Mouse (Mus musculus) midbrain, embryonic 14.5 days (tissue): ENCODE results near the gene Ryr1. TPM values are rescaled to one million over a fixed set of nuclear protein-coding genes. Genes with fewer than 3 reads are reported as not detected.

ENCODE experiments used
- ATAC-seq: fragments of 200-750 bp; cut with Nextera tagmentation; 2 replicates; pipeline ENCODE4 v1.8.0; 2017; ENCODE audit warnings: moderate number of reproducible peaks, moderate library complexity; ENCODE audit not compliant: low FRiP score, low TSS enrichment
- DNase-seq: peaks from one replicate; pipeline ENCODE4 v3.0.0-alpha.2; 2015
- H3K27ac ChIP-seq: fragments of 300-500 bp; sonication (generic); replicated peaks from 2 replicates; pipeline ENCODE4 v1.5.1; 2014; ENCODE audit warnings: mild to moderate bottlenecking, low read depth, low read length, moderate library complexity
- H3K27me3 ChIP-seq: fragments of 300-500 bp; sonication (generic); 2 replicates; pipeline ENCODE4 v1.6.1; 2014; ENCODE audit warnings: low read length, control low read depth, mixed read lengths; ENCODE audit not compliant: control insufficient read depth, insufficient read depth
- H3K36me3 ChIP-seq: fragments of 300-500 bp; sonication (generic); 2 replicates; pipeline ENCODE4 v1.6.1; 2014; ENCODE audit warnings: low read length, control low read depth; ENCODE audit not compliant: control insufficient read depth, insufficient read depth
- H3K4me1 ChIP-seq: fragments of 300-500 bp; sonication (generic); 2 replicates; pipeline ENCODE4 v1.6.1; 2014; ENCODE audit warnings: mild to moderate bottlenecking, antibody characterized with exemption, low read length, control low read depth; ENCODE audit not compliant: control insufficient read depth, insufficient read depth
- H3K4me2 ChIP-seq: fragments of 300-500 bp; sonication (generic); 2 replicates; pipeline ENCODE4 v1.6.1; 2014; ENCODE audit warnings: mild to moderate bottlenecking, low read length, moderate library complexity
- H3K4me3 ChIP-seq: fragments of 300-500 bp; sonication (generic); replicated peaks from 2 replicates; pipeline ENCODE4 v1.5.1; 2014; ENCODE audit warnings: low read depth, low read length
- H3K9ac ChIP-seq: fragments of 300-500 bp; sonication (generic); replicated peaks from 2 replicates; pipeline ENCODE4 v1.6.1; 2014; ENCODE audit warnings: mild to moderate bottlenecking, low read length, moderate library complexity
- H3K9me3 ChIP-seq: fragments of 300-500 bp; sonication (generic); 2 replicates; pipeline ENCODE4 v1.6.1; 2016; ENCODE audit warnings: low read length, control low read depth, mixed read lengths; ENCODE audit not compliant: control insufficient read depth
- WGBS: fragments of 180-500 bp; shearing (Covaris S2); extraction: QIAGEN DNeasy Blood & Tissue Kit; methylation state at CpG from one replicate; pipeline ENCODE4 v1.1.7; 2014; 5-methylcytosine and 5-hydroxymethylcytosine counted together
- polyA plus RNA-seq: library from polyadenylated mRNA; unstranded; fragments of >200 nt; fragmentation: Nextera tagmentation; extraction: Ambion mirVana; gene quantifications from 2 replicates; pipeline ENCODE4 v1.2.1, GENCODE M21; 2014

Gene Ryr1
- polyA plus RNA-seq, 1 experiment from 2014 or later, result 5.2 TPM

GRCm38 (mm10) chr7:29059445-29059844 is 65.5 kb downstream of the Ryr1 start:
- no peaks in the 10 kb centered on the region for H3K27me3 ChIP-seq
- no peak overlapping the region for H3K9ac ChIP-seq
- H3K4me3 ChIP-seq, result no peak overlapping the region
- H3K9me3 ChIP-seq, result no peaks in the 10 kb centered on the region
- H3K4me1 ChIP-seq, result no peaks in the 10 kb centered on the region
- H3K4me2 ChIP-seq, result no peak overlapping the region
- H3K36me3 ChIP-seq, result no peaks in the 10 kb centered on the region
- ATAC-seq, result no peak
- WGBS, result 86% methylated on average over 19 of the region's 19 CpGs
- H3K27ac ChIP-seq, result no peak overlapping the region
- no peak for DNase-seq

DNA sequence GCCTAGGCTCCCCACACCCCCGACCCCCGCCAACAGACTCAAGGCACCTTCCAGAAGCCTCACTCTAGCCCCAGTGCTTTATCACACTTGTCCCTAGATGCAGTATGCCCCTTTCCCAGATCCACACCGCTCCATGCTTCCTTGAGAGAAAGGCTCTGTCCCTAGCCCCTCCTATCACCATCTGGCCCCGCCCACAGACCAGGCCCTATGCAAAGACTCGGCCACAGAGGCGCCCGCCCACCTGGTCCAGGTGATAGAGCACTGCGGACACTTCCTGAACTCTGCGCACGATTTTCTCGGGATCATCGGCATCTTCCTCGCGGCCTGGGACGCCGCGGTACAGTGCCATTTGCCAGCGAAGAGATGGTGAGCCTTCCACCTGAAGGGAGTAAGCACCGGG is 72.2 kb downstream of the Ryr1 start:
- ATAC-seq (no peak), DNase-seq (no peak)
- H3K4me1 ChIP-seq, result no peaks in the 10 kb centered on the region
- no peaks in the 10 kb centered on the region for H3K36me3 ChIP-seq
- no peak overlapping the region for H3K4me2 ChIP-seq
- no peaks in the 10 kb centered on the region for H3K9me3 ChIP-seq
- no peak overlapping the region for H3K4me3 ChIP-seq
- H3K27ac ChIP-seq, result no peak overlapping the region
- H3K27me3 ChIP-seq, result peaks cover 21% of the 10 kb centered on the region
- no peak overlapping the region for H3K9ac ChIP-seq
- WGBS, result 5% methylated on average over 19 of the region's 19 CpGs

DNA sequence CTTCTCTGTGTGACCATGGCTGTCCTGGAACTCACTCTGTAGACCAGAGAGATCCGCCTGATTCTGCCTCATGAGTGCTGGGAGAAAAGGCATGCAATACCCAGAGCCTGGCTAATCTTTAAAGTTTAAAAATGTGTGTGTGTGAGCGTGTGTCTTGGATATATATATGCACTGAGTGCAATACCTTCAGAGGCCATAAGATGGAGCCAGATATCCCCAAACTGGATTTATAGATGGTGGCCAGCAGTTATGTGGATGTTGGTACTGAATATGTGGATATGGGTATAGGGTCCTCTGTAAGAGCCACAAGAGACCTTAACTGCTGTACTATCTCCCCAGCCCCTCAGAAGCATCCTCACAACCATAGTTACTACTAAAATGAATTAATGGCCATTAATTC is 74.2 kb downstream of the Ryr1 start:
- Histone ChIP-seq H3K4me2 (no peak overlapping the region), H3K9me3 (no peaks in the 10 kb centered on the region), H3K9ac (no peak overlapping the region), H3K4me1 (no peaks in the 10 kb centered on the region), H3K27ac (no peak overlapping the region), H3K4me3 (no peak overlapping the region), H3K27me3 (peaks cover 21% of the 10 kb centered on the region), H3K36me3 (no peaks in the 10 kb centered on the region)
- ATAC-seq, result no peak
- 40% methylated on average over 2 of the region's 2 CpGs for WGBS
- peak; percentile 86 for DNase-seq

GRCm38 (mm10) chr7:29048615-29049014 is 76.4 kb downstream of the Ryr1 start:
- Histone ChIP-seq H3K4me1 (no peaks in the 10 kb centered on the region), H3K36me3 (no peaks in the 10 kb centered on the region), H3K4me2 (no peak overlapping the region), H3K9ac (no peak overlapping the region), H3K27me3 (peaks cover 18% of the 10 kb centered on the region), H3K27ac (no peak overlapping the region), H3K9me3 (no peaks in the 10 kb centered on the region), H3K4me3 (no peak overlapping the region)
- ATAC-seq (no peak), DNase-seq (no peak)
- 80% methylated on average over 11 of the region's 11 CpGs for WGBS

GRCm38 (mm10) chr7:29048070-29048469 is 76.9 kb downstream of the Ryr1 start:
- H3K9ac ChIP-seq, result no peak overlapping the region
- no peaks in the 10 kb centered on the region for H3K9me3 ChIP-seq
- no peaks in the 10 kb centered on the region for H3K4me1 ChIP-seq
- peaks cover 13% of the 10 kb centered on the region for H3K27me3 ChIP-seq
- H3K36me3 ChIP-seq, result no peaks in the 10 kb centered on the region
- no peak overlapping the region for H3K4me2 ChIP-seq
- WGBS, result 85% methylated on average over 3 of the region's 3 CpGs
- H3K27ac ChIP-seq, result no peak overlapping the region
- H3K4me3 ChIP-seq, result no peak overlapping the region
- DNase-seq, result no peak
- no peak for ATAC-seq

GRCm38 (mm10) chr7:29046533-29046932 is 78.4 kb downstream of the Ryr1 start:
- H3K27me3 ChIP-seq, result no peaks in the 10 kb centered on the region
- DNase-seq (peak; percentile 16), ATAC-seq (no peak)
- no peak overlapping the region for H3K4me3 ChIP-seq
- no peak overlapping the region for H3K4me2 ChIP-seq
- no peaks in the 10 kb centered on the region for H3K9me3 ChIP-seq
- H3K9ac ChIP-seq, result no peak overlapping the region
- 3% methylated on average over 11 of the region's 12 CpGs for WGBS
- H3K4me1 ChIP-seq, result no peaks in the 10 kb centered on the region
- no peak overlapping the region for H3K27ac ChIP-seq
- H3K36me3 ChIP-seq, result no peaks in the 10 kb centered on the region

GRCm38 (mm10) chr7:29044302-29044701 is 80.7 kb downstream of the Ryr1 start:
- DNase-seq (peak; percentile 46), ATAC-seq (no peak)
- Histone ChIP-seq H3K4me1 (peaks cover 10% of the 10 kb centered on the region; the same call in 1 of the 2 replicates), H3K4me3 (no peak overlapping the region), H3K27ac (no peak overlapping the region), H3K27me3 (no peaks in the 10 kb centered on the region), H3K36me3 (no peaks in the 10 kb centered on the region), H3K4me2 (0 out of 2 replicates have a peak overlapping the region, but pooled peaks have one; percentile 3), H3K9me3 (no peaks in the 10 kb centered on the region), H3K9ac (no peak overlapping the region)
- 49% methylated on average over 9 of the region's 9 CpGs for WGBS

DNA sequence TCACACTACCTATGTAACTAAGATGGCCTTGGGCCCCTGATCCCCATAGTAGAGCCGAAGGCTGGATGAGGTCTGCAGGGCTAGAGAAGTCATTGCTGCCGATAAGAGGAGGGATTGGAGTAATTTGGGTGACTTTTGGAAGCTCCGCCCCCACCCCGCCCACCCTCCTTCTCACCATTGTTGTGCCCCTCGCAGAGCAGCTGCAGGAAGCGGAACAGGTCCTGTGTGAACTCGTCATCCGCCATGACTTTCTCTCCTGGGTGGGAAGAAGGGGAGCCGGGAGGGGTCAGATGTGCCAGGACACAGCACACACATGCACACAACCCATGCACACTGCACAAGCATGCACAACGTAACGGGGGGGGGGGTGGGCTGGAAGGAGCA is 81.3 kb downstream of the Ryr1 start:
- 32% methylated on average over 11 of the region's 11 CpGs for WGBS
- peak overlapping the region; percentile 3; the same call in 1 of the 2 replicates for H3K4me2 ChIP-seq
- H3K4me3 ChIP-seq, result no peak overlapping the region
- 0 out of 2 replicates have a peak overlapping the region, but pooled peaks have one; percentile 14 for H3K27ac ChIP-seq
- peaks cover 10% of the 10 kb centered on the region; the same call in 1 of the 2 replicates for H3K4me1 ChIP-seq
- no peaks in the 10 kb centered on the region for H3K36me3 ChIP-seq
- H3K9ac ChIP-seq, result no peak overlapping the region
- no peak for ATAC-seq
- H3K9me3 ChIP-seq, result no peaks in the 10 kb centered on the region
- H3K27me3 ChIP-seq, result no peaks in the 10 kb centered on the region
- DNase-seq, result peak; percentile 30

GRCm38 (mm10) chr7:29043016-29043673 is 81.8 kb downstream of the Ryr1 start:
- peak; percentile 77 for DNase-seq
- no peak overlapping the region for H3K4me3 ChIP-seq
- peak overlapping the region; percentile 52 for H3K27ac ChIP-seq
- 59% methylated on average over 19 of the region's 19 CpGs for WGBS
- peak overlapping the region; percentile 3; the same call in 1 of the 2 replicates for H3K4me2 ChIP-seq
- no peaks in the 10 kb centered on the region for H3K9me3 ChIP-seq
- H3K27me3 ChIP-seq, result no peaks in the 10 kb centered on the region
- H3K4me1 ChIP-seq, result peaks cover 10% of the 10 kb centered on the region; the same call in 1 of the 2 replicates
- no peak for ATAC-seq
- H3K36me3 ChIP-seq, result no peaks in the 10 kb centered on the region
- no peak overlapping the region for H3K9ac ChIP-seq
